Mouse (Mus musculus): ENCODE measurements around the gene Lypd3. TPM values are rescaled to one million over a fixed set of nuclear protein-coding genes. Genes with fewer than 3 reads are reported as not detected.
"Not testable (repeated sequence)": the region's sequence is repeated elsewhere in the genome, so short reads cannot be mapped to it uniquely, and the experiment has no call there.

The Lypd3 gene
- polyA plus RNA-seq, 1 experiment from 2014 or later: 0.10 TPM

GRCm38 (mm10) chr7:24614816-24615215 lies 21.5 kb upstream of the Lypd3 start:
- ATAC-seq (ENCODE audit: insufficient number of reproducible peaks, low FRiP score): no peak
- no peaks in the 10 kb centered on the region for H3K36me3 ChIP-seq
- no peak overlapping the region for H3K4me2 ChIP-seq
- H3K27me3 ChIP-seq (replicated peaks): peaks cover 72% of the 10 kb centered on the region
- peaks cover 2% of the 10 kb centered on the region; the same call in 1 of the 2 replicates for H3K9me3 ChIP-seq (replicated peaks)
- H3K4me3 ChIP-seq: no peak overlapping the region
- WGBS: 61% methylated on average over 13 of the region's 13 CpGs
- H3K9ac ChIP-seq: no peak overlapping the region
- H3K27ac ChIP-seq (ENCODE audit: poor library complexity, severe bottlenecking): no peak overlapping the region
- peaks cover 23% of the 10 kb centered on the region for H3K4me1 ChIP-seq (replicated peaks)

GRCm38 (mm10) chr7:24617763-24618162 lies 18.6 kb upstream of the Lypd3 start:
- Histone ChIP-seq H3K4me2 (no peak overlapping the region), H3K9ac (no peak overlapping the region), H3K4me3 (no peak overlapping the region), H3K4me1 (replicated peaks) (no peaks in the 10 kb centered on the region), H3K36me3 (no peaks in the 10 kb centered on the region), H3K27ac (ENCODE audit: poor library complexity, severe bottlenecking) (no peak overlapping the region), H3K27me3 (replicated peaks) (peaks cover 47% of the 10 kb centered on the region), H3K9me3 (replicated peaks) (peaks cover 10% of the 10 kb centered on the region; the same call in 1 of the 2 replicates)
- no peak for ATAC-seq (ENCODE audit: insufficient number of reproducible peaks, low FRiP score)
- 63% methylated on average over 8 of the region's 8 CpGs for WGBS

GRCm38 (mm10) chr7:24618374-24618773 lies 18.0 kb upstream of the Lypd3 start:
- WGBS: 88% methylated on average over 8 of the region's 8 CpGs
- not testable (repeated sequence) for ATAC-seq (ENCODE audit: insufficient number of reproducible peaks, low FRiP score); H3K27ac ChIP-seq (ENCODE audit: poor library complexity, severe bottlenecking); H3K4me3 ChIP-seq; H3K4me2 ChIP-seq; H3K36me3 ChIP-seq; H3K9ac ChIP-seq; H3K4me1 ChIP-seq (replicated peaks); H3K9me3 ChIP-seq (replicated peaks)
- peaks cover 41% of the 10 kb centered on the region for H3K27me3 ChIP-seq (replicated peaks)

GRCm38 (mm10) chr7:24619671-24620397 lies 16.5 kb upstream of the Lypd3 start:
- no peak overlapping the region for H3K9ac ChIP-seq
- peaks cover 10% of the 10 kb centered on the region; the same call in 1 of the 2 replicates for H3K9me3 ChIP-seq (replicated peaks)
- H3K27ac ChIP-seq (ENCODE audit: poor library complexity, severe bottlenecking): no peak overlapping the region
- H3K4me3 ChIP-seq: no peak overlapping the region
- H3K27me3 ChIP-seq (replicated peaks): peaks cover 37% of the 10 kb centered on the region
- ATAC-seq (ENCODE audit: insufficient number of reproducible peaks, low FRiP score): no peak
- no peak overlapping the region for H3K4me2 ChIP-seq
- WGBS: 44% methylated on average over 13 of the region's 13 CpGs
- no peaks in the 10 kb centered on the region for H3K4me1 ChIP-seq (replicated peaks)
- no peaks in the 10 kb centered on the region for H3K36me3 ChIP-seq

GRCm38 (mm10) chr7:24621193-24621592 lies 15.2 kb upstream of the Lypd3 start:
- no peak for ATAC-seq (ENCODE audit: insufficient number of reproducible peaks, low FRiP score)
- peaks cover 39% of the 10 kb centered on the region for H3K27me3 ChIP-seq (replicated peaks)
- H3K4me1 ChIP-seq (replicated peaks): no peaks in the 10 kb centered on the region
- no peak overlapping the region for H3K4me2 ChIP-seq
- no peak overlapping the region for H3K4me3 ChIP-seq
- no peaks in the 10 kb centered on the region for H3K36me3 ChIP-seq
- WGBS: 80% methylated on average over 3 of the region's 3 CpGs
- H3K9me3 ChIP-seq (replicated peaks): peaks cover 10% of the 10 kb centered on the region; the same call in 1 of the 2 replicates
- no peak overlapping the region for H3K9ac ChIP-seq
- no peak overlapping the region for H3K27ac ChIP-seq (ENCODE audit: poor library complexity, severe bottlenecking)

GRCm38 (mm10) chr7:24622967-24623366 lies 13.4 kb upstream of the Lypd3 start:
- Histone ChIP-seq H3K9ac (no peak overlapping the region), H3K27ac (ENCODE audit: poor library complexity, severe bottlenecking) (no peak overlapping the region), H3K4me1 (replicated peaks) (no peaks in the 10 kb centered on the region), H3K9me3 (replicated peaks) (peaks cover 10% of the 10 kb centered on the region; the same call in 1 of the 2 replicates), H3K36me3 (no peaks in the 10 kb centered on the region), H3K4me2 (no peak overlapping the region), H3K27me3 (replicated peaks) (peaks cover 39% of the 10 kb centered on the region), H3K4me3 (no peak overlapping the region)
- ATAC-seq (ENCODE audit: insufficient number of reproducible peaks, low FRiP score): no peak; the same call in 1 of the 2 replicates
- 74% methylated on average over 6 of the region's 6 CpGs for WGBS

GRCm38 (mm10) chr7:24628685-24629610 lies 7.4 kb upstream of the Lypd3 start:
- Histone ChIP-seq H3K9me3 (replicated peaks) (0 out of 2 replicates have a peak, but pooled peaks cover 4% of the 10 kb centered on the region), H3K36me3 (no peaks in the 10 kb centered on the region), H3K27me3 (replicated peaks) (peaks cover 16% of the 10 kb centered on the region), H3K27ac (ENCODE audit: poor library complexity, severe bottlenecking) (no peak overlapping the region), H3K4me2 (peak overlapping the region; percentile 76), H3K4me3 (peak overlapping the region; percentile 39), H3K4me1 (replicated peaks) (no peaks in the 10 kb centered on the region; the same call in 1 of the 2 replicates), H3K9ac (peak overlapping the region; percentile 71)
- ATAC-seq (ENCODE audit: insufficient number of reproducible peaks, low FRiP score): peak; percentile 85
- 13% methylated on average over 27 of the region's 33 CpGs for WGBS

- Histone ChIP-seq H3K36me3 (no peaks in the 10 kb centered on the region), H3K4me3 (no peak overlapping the region), H3K4me2 (peak overlapping the region; percentile 76; the same call in 1 of the 2 replicates), H3K27ac (ENCODE audit: poor library complexity, severe bottlenecking) (no peak overlapping the region), H3K9me3 (replicated peaks) (0 out of 2 replicates have a peak, but pooled peaks cover 4% of the 10 kb centered on the region), H3K9ac (no peak overlapping the region), H3K27me3 (replicated peaks) (peaks cover 21% of the 10 kb centered on the region), H3K4me1 (replicated peaks) (no peaks in the 10 kb centered on the region; the same call in 1 of the 2 replicates)
- WGBS: 74% methylated on average over 4 of the region's 4 CpGs
- ATAC-seq (ENCODE audit: insufficient number of reproducible peaks, low FRiP score): no peak
These were observed 6.7 kb upstream of the Lypd3 start for GRCm38 (mm10) chr7:24629672-24630071.

GRCm38 (mm10) chr7:24630116-24630880 lies 6.1 kb upstream of the Lypd3 start:
- 76% methylated on average over 10 of the region's 10 CpGs for WGBS
- Histone ChIP-seq H3K27me3 (replicated peaks) (peaks cover 21% of the 10 kb centered on the region), H3K4me3 (no peak overlapping the region), H3K9ac (no peak overlapping the region), H3K4me1 (replicated peaks) (no peaks in the 10 kb centered on the region; the same call in 1 of the 2 replicates), H3K4me2 (no peak overlapping the region), H3K9me3 (replicated peaks) (0 out of 2 replicates have a peak, but pooled peaks cover 4% of the 10 kb centered on the region), H3K36me3 (no peaks in the 10 kb centered on the region), H3K27ac (ENCODE audit: poor library complexity, severe bottlenecking) (no peak overlapping the region)
- ATAC-seq (ENCODE audit: insufficient number of reproducible peaks, low FRiP score): no peak

GRCm38 (mm10) chr7:24637046-24637445 lies 696 bp downstream of the Lypd3 start:
- no peaks in the 10 kb centered on the region for H3K36me3 ChIP-seq
- no peak overlapping the region for H3K9ac ChIP-seq
- peaks cover 10% of the 10 kb centered on the region for H3K4me1 ChIP-seq (replicated peaks)
- H3K9me3 ChIP-seq (replicated peaks): 0 out of 2 replicates have a peak, but pooled peaks cover 4% of the 10 kb centered on the region
- no peak overlapping the region for H3K4me2 ChIP-seq
- no peak for ATAC-seq (ENCODE audit: insufficient number of reproducible peaks, low FRiP score)
- H3K27me3 ChIP-seq (replicated peaks): peaks cover 63% of the 10 kb centered on the region
- no peak overlapping the region for H3K27ac ChIP-seq (ENCODE audit: poor library complexity, severe bottlenecking)
- H3K4me3 ChIP-seq: no peak overlapping the region
- WGBS: 4% methylated on average over 18 of the region's 18 CpGs
